Mouse (Mus musculus) heart, adult 2 months (tissue): ENCODE measurements at regions not wholly inside any gene's neighbourhood (a gene's known extent, or its start where the extent isn't known, plus 50 kb on each side); places are given as distances from the start of the nearest gene placed in this dataset.
"Not testable (repeated sequence)": the region's sequence is repeated elsewhere in the genome, so short reads cannot be mapped to it uniquely, and the experiment has no call there.

ENCODE experiments used
- DNase-seq, 2 experiments: peaks; one replicate each; pipeline ENCODE4 v3.0.0; 2021
- H3K27ac ChIP-seq: fragments of 200-600 bp; 2 replicates; pipeline ENCODE4 v1.8.1; 2022
- H3K27me3 ChIP-seq: fragments of 200-500 bp; 2 replicates; pipeline ENCODE4 v1.6.1; 2012; ENCODE audit warnings: mild to moderate bottlenecking, low read length, inconsistent platforms, mixed read lengths; ENCODE audit not compliant: control insufficient read depth, insufficient read depth
- H3K36me3 ChIP-seq: fragments of 200-500 bp; 2 replicates; pipeline ENCODE4 v1.6.1; 2012; ENCODE audit warnings: low read length, inconsistent platforms; ENCODE audit not compliant: control insufficient read depth, insufficient read depth
- H3K4me1 ChIP-seq: fragments of 200-500 bp; 2 replicates; pipeline ENCODE4 v1.6.1; 2011; ENCODE audit warnings: low read length; ENCODE audit not compliant: control insufficient read depth, insufficient read depth
- H3K4me3 ChIP-seq: fragments of 200-600 bp; 2 replicates; pipeline ENCODE4 v1.8.1; 2022
- H3K79me2 ChIP-seq: fragments of 200-500 bp; replicated peaks from 2 replicates; pipeline ENCODE4 v1.6.1; 2012; ENCODE audit warnings: mild to moderate bottlenecking, inconsistent platforms, low read length, moderate library complexity, mixed read lengths; ENCODE audit not compliant: control insufficient read depth, insufficient read depth
- H3K9ac ChIP-seq: fragments of 200-500 bp; 2 replicates; pipeline ENCODE4 v1.6.1; 2012; ENCODE audit warnings: low read depth, mild to moderate bottlenecking, control low read depth, inconsistent platforms, low read length, mixed read lengths
- CTCF ChIP-seq: fragments of 200-600 bp; IDR thresholded peaks from 2 replicates; pipeline ENCODE4 v1.8.1; 2022; ENCODE audit warnings: antibody characterized with exemption, mild to moderate bottlenecking, moderate library complexity
- EP300 ChIP-seq: fragments of 200-500 bp; IDR thresholded peaks from 2 replicates; pipeline ENCODE4 v1.6.1; 2011; ENCODE audit warnings: low read depth, low read length, control low read depth; ENCODE audit not compliant: insufficient read depth
- POLR2A ChIP-seq: fragments of 200-500 bp; IDR thresholded peaks from 2 replicates; pipeline ENCODE4 v1.6.1; 2011; ENCODE audit warnings: mild to moderate bottlenecking, low read depth, low read length, control low read depth; ENCODE audit not compliant: insufficient read depth
- WGBS: fragments of 180-500 bp; shearing (Covaris S2); methylation state at CpG from one replicate; pipeline ENCODE4 v1.1.7; 2018; 5-methylcytosine and 5-hydroxymethylcytosine counted together
- intact Hi-C: fragments of 180-260 bp; cut with DNase I; formaldehyde crosslinking; loops from one replicate; pipeline ENCODE4 v1.15.1; 2025

DNA sequence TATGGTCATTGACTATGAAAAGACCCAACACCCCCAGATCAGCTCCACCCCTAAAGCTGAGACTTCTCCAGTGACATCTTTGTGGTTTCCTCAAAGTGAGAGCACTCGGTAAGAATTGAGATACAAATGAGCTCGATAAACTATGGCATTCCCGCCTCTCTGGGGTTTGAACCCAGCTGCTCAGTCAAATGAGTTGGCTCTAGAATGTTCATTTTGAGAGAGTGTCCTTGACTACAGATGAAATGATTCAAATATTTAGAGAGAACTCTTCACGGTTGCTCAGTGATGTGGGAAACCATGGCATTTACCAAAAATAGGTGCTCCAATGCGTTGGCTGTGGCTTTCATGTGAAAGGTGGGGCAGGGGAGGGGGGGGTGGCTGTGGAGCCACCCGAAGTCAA, 128.6 kb upstream of the Sox5 start:
- H3K36me3 ChIP-seq, result no peaks in the 10 kb centered on the region
- DNase-seq, result no peak
- H3K79me2 ChIP-seq, result no peaks in the 10 kb centered on the region
- no peak for TF ChIP-seq EP300
- intact Hi-C loops, result no loop called here
- WGBS, result 74% methylated on average over 6 of the region's 6 CpGs
- H3K4me3 ChIP-seq, result no peak overlapping the region
- no peak overlapping the region for H3K27ac ChIP-seq
- H3K9ac ChIP-seq, result no peak overlapping the region
- no peaks in the 10 kb centered on the region for H3K4me1 ChIP-seq
- H3K27me3 ChIP-seq, result no peaks in the 10 kb centered on the region

DNA sequence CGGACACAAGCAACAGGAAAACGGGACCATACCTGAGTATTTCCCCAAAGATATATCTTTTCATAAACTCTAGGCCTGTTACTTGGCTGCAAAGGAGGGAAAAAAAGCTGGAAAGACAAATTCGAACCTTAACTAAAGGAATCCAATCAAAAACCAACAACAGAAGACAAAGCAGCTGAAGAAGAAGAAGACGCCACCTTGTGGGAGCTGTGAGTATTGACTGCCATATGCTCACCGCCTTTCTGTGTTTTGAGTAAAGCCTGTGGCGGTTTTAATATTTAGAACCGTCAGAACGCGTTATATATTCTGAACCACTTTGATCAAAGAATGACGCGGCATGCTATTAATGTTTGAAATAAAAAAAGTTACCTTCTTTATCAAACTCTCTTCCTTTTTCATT, 126.9 kb upstream of the Sox5 start:
- Histone ChIP-seq H3K27me3 (no peaks in the 10 kb centered on the region), H3K9ac (no peak overlapping the region), H3K4me1 (no peaks in the 10 kb centered on the region), H3K36me3 (no peaks in the 10 kb centered on the region), H3K27ac (no peak overlapping the region), H3K4me3 (no peak overlapping the region), H3K79me2 (no peaks in the 10 kb centered on the region)
- intact Hi-C loops, result no loop called here
- no peak for DNase-seq
- WGBS, result 94% methylated on average over 11 of the region's 11 CpGs
- no peak for TF ChIP-seq EP300
- peak; percentile 30; the same call in 1 of the 2 replicates for TF ChIP-seq CTCF
- TF ChIP-seq POLR2A, result no peak

DNA sequence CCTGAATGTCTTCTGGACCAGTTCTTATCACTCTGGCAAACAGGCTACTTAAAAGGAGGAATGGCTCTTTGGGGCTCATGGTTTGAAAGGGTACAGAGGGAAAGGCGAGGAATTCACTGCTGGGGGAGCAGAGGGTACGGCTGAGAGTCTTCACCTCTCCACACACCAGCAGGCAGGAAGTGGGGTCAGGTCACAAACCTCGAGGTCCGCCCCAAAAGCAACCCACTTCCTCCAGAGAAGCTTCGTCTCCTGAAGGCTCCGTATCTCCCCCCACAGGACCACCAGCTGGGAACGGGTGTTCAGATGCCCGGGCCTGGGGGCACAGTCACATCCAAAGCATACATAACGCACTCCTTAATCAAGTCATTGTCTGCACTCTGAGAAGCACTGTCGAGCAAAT, 121.4 kb upstream of the Sox5 start:
- intact Hi-C loops, result no loop called here
- H3K36me3 ChIP-seq, result no peaks in the 10 kb centered on the region
- DNase-seq, result peak in 1 of 2 experiments; percentile 34
- 46% methylated on average over 10 of the region's 10 CpGs for WGBS
- H3K4me1 ChIP-seq, result peaks cover 2% of the 10 kb centered on the region; the same call in 1 of the 2 replicates
- no peak overlapping the region for H3K9ac ChIP-seq
- H3K27ac ChIP-seq, result no peak overlapping the region
- H3K4me3 ChIP-seq, result no peak overlapping the region
- no peaks in the 10 kb centered on the region for H3K27me3 ChIP-seq
- H3K79me2 ChIP-seq, result no peaks in the 10 kb centered on the region
- TF ChIP-seq EP300 (no peak), CTCF (no peak), POLR2A (no peak)

DNA sequence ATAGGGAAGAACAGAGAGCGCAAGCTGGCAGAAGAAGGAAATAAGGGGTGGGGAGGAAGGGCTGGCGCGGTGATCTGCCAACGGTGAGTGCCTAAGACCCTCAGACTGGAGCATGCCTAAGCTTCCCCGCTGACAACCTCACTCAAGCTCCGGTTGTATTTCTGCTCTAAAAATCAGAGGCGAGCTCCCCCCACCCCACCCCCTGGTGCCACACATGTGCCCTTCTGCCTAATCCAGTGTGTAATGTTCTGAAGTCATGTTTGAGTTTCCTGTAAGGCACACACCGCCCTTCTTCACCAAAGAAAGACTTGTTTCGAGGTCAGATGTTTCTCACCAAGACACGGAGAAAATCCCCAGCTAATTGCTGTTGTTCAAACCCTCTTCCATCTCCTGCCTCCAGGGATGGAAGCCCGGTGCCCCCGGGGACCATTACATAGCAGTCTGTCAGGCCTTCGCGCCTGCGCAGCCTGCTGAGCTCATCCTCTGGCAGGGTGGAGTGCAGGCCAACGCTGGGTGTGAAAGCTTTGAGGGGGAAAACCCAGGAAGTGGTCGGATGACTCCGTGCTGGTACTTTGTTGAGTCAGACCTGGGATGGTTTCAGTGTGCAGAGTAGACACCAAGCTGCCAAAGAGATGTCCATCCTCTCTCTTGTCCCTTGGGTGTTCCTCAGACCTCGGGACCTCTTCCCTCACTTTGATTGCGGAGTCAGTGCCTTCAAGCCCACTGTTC, 120.7 kb upstream of the Sox5 start:
- 49% methylated on average over 20 of the region's 20 CpGs for WGBS
- H3K27ac ChIP-seq, result no peak overlapping the region

GRCm38 (mm10) chr6:144901825-144902224, 120.0 kb upstream of the Sox5 start:
- no peaks in the 10 kb centered on the region for H3K27me3 ChIP-seq

More for the DNA sequence above, 120.7 kb upstream of the Sox5 start:
- Histone ChIP-seq H3K79me2 (no peaks in the 10 kb centered on the region), H3K4me3 (no peak overlapping the region), H3K9ac (no peak overlapping the region), H3K4me1 (peaks cover 2% of the 10 kb centered on the region; the same call in 1 of the 2 replicates), H3K27me3 (no peaks in the 10 kb centered on the region), H3K36me3 (no peaks in the 10 kb centered on the region)
- no peak for TF ChIP-seq CTCF
- no peak for TF ChIP-seq POLR2A
- no peak for TF ChIP-seq EP300
- intact Hi-C loops, result no loop called here
- DNase-seq, result peak; percentile 65 to 78

GRCm38 (mm10) chr6:144900858-144901257, 119.1 kb upstream of the Sox5 start:
- H3K27ac ChIP-seq, H3K36me3 ChIP-seq, H3K9ac ChIP-seq, intact Hi-C loops, H3K79me2 ChIP-seq, H3K27me3 ChIP-seq, H3K4me3 ChIP-seq, H3K4me1 ChIP-seq, DNase-seq: not testable (repeated sequence)
- 89% methylated on average over 7 of the region's 7 CpGs for WGBS

More at GRCm38 (mm10) chr6:144901825-144902224, 120.0 kb upstream of the Sox5 start:
- Histone ChIP-seq H3K27ac (no peak overlapping the region), H3K79me2 (no peaks in the 10 kb centered on the region), H3K4me3 (no peak overlapping the region), H3K36me3 (no peaks in the 10 kb centered on the region), H3K9ac (no peak overlapping the region), H3K4me1 (peaks cover 2% of the 10 kb centered on the region; the same call in 1 of the 2 replicates)
- intact Hi-C loops, result no loop called here
- no peak for TF ChIP-seq POLR2A
- no peak for TF ChIP-seq CTCF
- peak in 1 of 2 experiments; percentile 18 for DNase-seq
- 68% methylated on average over 9 of the region's 9 CpGs for WGBS
